Mouse (Mus musculus) right cerebral cortex, postnatal 36 days (tissue): ENCODE data around the gene Cyp26b1.

ENCODE experiments used
- DNase-seq, 2 experiments: peaks; one replicate each; pipeline ENCODE4 v3.0.0; 2022; ENCODE audit warnings: low spot score in 2 of 2, mixed read lengths in 1 of 2

Gene Cyp26b1

GRCm38 (mm10) chr6:84562948-84563347, 30.8 kb downstream of the Cyp26b1 start:
- DNase-seq = no peak

- no peak for DNase-seq
Observed at GRCm38 (mm10) chr6:84561171-84561570, 32.5 kb downstream of the Cyp26b1 start.

GRCm38 (mm10) chr6:84549852-84550437, 43.8 kb downstream of the Cyp26b1 start:
- no peak for DNase-seq

- no peak for DNase-seq
Observed at GRCm38 (mm10) chr6:84545428-84545827, 48.3 kb downstream of the Cyp26b1 start.

- no peak for DNase-seq
Observed at GRCm38 (mm10) chr6:84544359-84544758, 49.3 kb downstream of the Cyp26b1 start.

GRCm38 (mm10) chr6:84543516-84543915, 50.2 kb downstream of the Cyp26b1 start:
- no peak for DNase-seq

- DNase-seq = no peak
Observed at GRCm38 (mm10) chr6:84539924-84540323, 53.8 kb downstream of the Cyp26b1 start.

GRCm38 (mm10) chr6:84538681-84539080, 55.0 kb downstream of the Cyp26b1 start:
- DNase-seq = no peak

GRCm38 (mm10) chr6:84537611-84538197, 56.0 kb downstream of the Cyp26b1 start:
- DNase-seq = no peak

GRCm38 (mm10) chr6:84534944-84535343, 58.8 kb downstream of the Cyp26b1 start:
- peak in 1 of 2 experiments; percentile 9 for DNase-seq

GRCm38 (mm10) chr6:84529912-84530311, 63.8 kb downstream of the Cyp26b1 start:
- no peak for DNase-seq

- no peak for DNase-seq
Observed at GRCm38 (mm10) chr6:84524901-84525601, 68.7 kb downstream of the Cyp26b1 start.
